ENCODE assay signal across 11 mouse cellular contexts in genomic region chr5:92386643-92387042, GRCm38 (mm10). TPM values are rescaled to one million over a fixed set of nuclear protein-coding genes. Genes with fewer than 3 reads are reported as not detected.
DNase-seq lines count a peak whose midpoint lies in the region; ATAC-seq lines count a peak whose summit lies in the region.
"Had no signal": no experiment of that assay in that cellular context is flagged by ENCODE, and none has a peak within 500 bp of the region (broad histone marks: within the 10 kb centered on the region; RNA-seq: fewer than 3 reads in every experiment).

No protein-coding gene starts in this region.

- H3K36me3 ChIP-seq in heart, embryonic 14.5 days (ENCODE audit: control insufficient read depth, insufficient read depth, low read length), result no peaks in the 10 kb centered on the region
- no peaks in the 10 kb centered on the region for H3K36me3 ChIP-seq in liver, embryonic 12.5 days
- H3K36me3 ChIP-seq in hindbrain, embryonic 12.5 days, result no peaks in the 10 kb centered on the region
- H3K36me3 ChIP-seq: midbrain, embryonic 12.5 days had no signal

- ATAC-seq in heart, embryonic 14.5 days (ENCODE audit: insufficient number of reproducible peaks, insufficient read depth, low FRiP score, low read depth), result peak; percentile 66
- 0 out of 2 replicates have a peak, but pooled peaks have one; percentile 20 for ATAC-seq in liver, embryonic 12.5 days
- no peak for ATAC-seq in hindbrain, embryonic 12.5 days (ENCODE audit: low FRiP score)
- ATAC-seq: forebrain, embryonic 14.5 days had no signal

- H3K27ac ChIP-seq in heart, embryonic 14.5 days (replicated peaks in 1 of 2; ENCODE audit: control insufficient read depth in 1 of 2, insufficient read depth in 1 of 2, low read depth in 2 of 2, low read length in 2 of 2), result peak overlapping the region; percentile 87 to 88
- H3K27ac ChIP-seq in liver, embryonic 12.5 days, result no peak overlapping the region
- no peak overlapping the region for H3K27ac ChIP-seq in hindbrain, embryonic 12.5 days
- H3K27ac ChIP-seq: midbrain, embryonic 12.5 days had no signal

- peak overlapping the region; percentile 23 to 29 for H3K4me3 ChIP-seq in heart, embryonic 14.5 days (ENCODE audit: control insufficient read depth in 1 of 2, insufficient read depth in 1 of 2, low read depth in 1 of 2, low read length in 2 of 2)
- no peak overlapping the region for H3K4me3 ChIP-seq in liver, embryonic 12.5 days
- no peak overlapping the region for H3K4me3 ChIP-seq in hindbrain, embryonic 12.5 days
- H3K4me3 ChIP-seq: midbrain, embryonic 12.5 days had no signal

- H3K27me3 ChIP-seq in heart, embryonic 14.5 days (ENCODE audit: control insufficient read depth, insufficient read depth, low read length), result peaks cover 3% of the 10 kb centered on the region; the same call in 1 of the 2 replicates
- H3K27me3 ChIP-seq in liver, embryonic 12.5 days (replicated peaks), result peaks cover 41% of the 10 kb centered on the region
- peaks cover 12% of the 10 kb centered on the region for H3K27me3 ChIP-seq in hindbrain, embryonic 12.5 days

- peak; percentile 70 for DNase-seq in gastrocnemius, adult 18-20 months (ENCODE audit: low spot score)
- DNase-seq in gastrocnemius, postnatal 10 days, result no peak
- peak; percentile 33 for DNase-seq in ES-CJ7 (ENCODE audit: low read depth, low spot score)
- no peak for DNase-seq in spleen, adult 18-20 months
- DNase-seq in layer of hippocampus, postnatal 36 days, result no peak

- no peaks in the 10 kb centered on the region for H3K9me3 ChIP-seq in heart, embryonic 14.5 days (ENCODE audit: control insufficient read depth, low read length)
- no peaks in the 10 kb centered on the region for H3K9me3 ChIP-seq in liver, embryonic 12.5 days (replicated peaks)
- no peaks in the 10 kb centered on the region for H3K9me3 ChIP-seq in hindbrain, embryonic 12.5 days (replicated peaks)
- H3K9me3 ChIP-seq: midbrain, embryonic 12.5 days had no signal

- peak overlapping the region; percentile 60 for H3K4me2 ChIP-seq in heart, embryonic 14.5 days (ENCODE audit: low read length)
- H3K4me2 ChIP-seq in liver, embryonic 12.5 days, result no peak overlapping the region
- no peak overlapping the region for H3K4me2 ChIP-seq in hindbrain, embryonic 12.5 days (replicated peaks)
- H3K4me2 ChIP-seq: midbrain, embryonic 12.5 days had no signal

- peak overlapping the region; percentile 60; the same call in 1 of the 2 replicates for H3K9ac ChIP-seq in heart, embryonic 14.5 days (ENCODE audit: low read length)
- H3K9ac ChIP-seq in liver, embryonic 12.5 days, result no peak overlapping the region
- no peak overlapping the region for H3K9ac ChIP-seq in hindbrain, embryonic 12.5 days
- H3K9ac ChIP-seq: midbrain, embryonic 12.5 days had no signal

- H3K4me1 ChIP-seq in heart, embryonic 14.5 days (ENCODE audit: control insufficient read depth in 2 of 2, insufficient read depth in 2 of 2, low read length in 2 of 2), result peaks cover 22 to 34% of the 10 kb centered on the region in 2 experiments
- peaks cover 20% of the 10 kb centered on the region for H3K4me1 ChIP-seq in liver, embryonic 12.5 days
- 0 out of 2 replicates have a peak, but pooled peaks cover 3% of the 10 kb centered on the region for H3K4me1 ChIP-seq in hindbrain, embryonic 12.5 days
- H3K4me1 ChIP-seq: midbrain, embryonic 12.5 days had no signal

- 10% methylated on average over 6 of the region's 6 CpGs for WGBS in heart, embryonic 14.5 days
- 27% methylated on average over 6 of the region's 6 CpGs for WGBS in liver, embryonic 12.5 days (ENCODE audit: insufficient replicate concordance)
- 52% methylated on average over 6 of the region's 6 CpGs for WGBS in hindbrain, embryonic 12.5 days

RNA-seq across cellular contexts. Expression of gene Cxcl10, which starts 38.0 kb away (rescaled TPM):
- under 1 TPM in 1 of 2 experiments, not detected in 1; 0.47 TPM for total RNA-seq in gastrocnemius, adult 18-20 months (2021)
- total RNA-seq in gastrocnemius, postnatal 10 days (2021), result under 1 TPM in 1 of 2 experiments, not detected in 1; 0.43 TPM
- polyA plus RNA-seq in heart, embryonic 14.5 days (2014; fragmentation: Nextera tagmentation; extraction: Ambion mirVana), result 0.74 and 1.2 TPM in 2 replicates
- 6.6 and 6.7 TPM in 2 replicates for polyA plus RNA-seq in liver, embryonic 12.5 days (2016; fragmentation: Nextera tagmentation; extraction: Ambion mirVana)
- total RNA-seq in layer of hippocampus, postnatal 36 days (2021), result not detected
- 0.26 and 0.50 TPM in 2 replicates for polyA plus RNA-seq in hindbrain, embryonic 12.5 days (2016; fragmentation: Nextera tagmentation; extraction: Ambion mirVana)
- polyA plus RNA-seq: midbrain, embryonic 12.5 days had no signal

RNA-seq across cellular contexts. Expression of gene Nup54, which starts 48.4 kb away (rescaled TPM):
- 10 to 100 TPM; 11.5 to 12.0 TPM for total RNA-seq in gastrocnemius, adult 18-20 months (2021)
- 10 to 100 TPM; 12.0 to 16.2 TPM for total RNA-seq in gastrocnemius, postnatal 10 days (2021)
- polyA plus RNA-seq in heart, embryonic 14.5 days (2014; fragmentation: Nextera tagmentation; extraction: Ambion mirVana), result 35.4 and 35.9 TPM in 2 replicates
- polyA plus RNA-seq in liver, embryonic 12.5 days (2016; fragmentation: Nextera tagmentation; extraction: Ambion mirVana), result 49.0 and 49.2 TPM in 2 replicates
- 10 to 100 TPM; 31.3 to 34.4 TPM for total RNA-seq in layer of hippocampus, postnatal 36 days (2021)
- 46.2 and 59.8 TPM in 2 replicates for polyA plus RNA-seq in hindbrain, embryonic 12.5 days (2016; fragmentation: Nextera tagmentation; extraction: Ambion mirVana)

RNA-seq across cellular contexts. Expression of gene Art3, which starts 55.0 kb away (rescaled TPM):
- 100 to 1,000 TPM; 378 to 469 TPM for total RNA-seq in gastrocnemius, adult 18-20 months (2021)
- total RNA-seq in gastrocnemius, postnatal 10 days (2021), result 100 to 1,000 TPM; 327 to 371 TPM
- polyA plus RNA-seq in heart, embryonic 14.5 days (2014; fragmentation: Nextera tagmentation; extraction: Ambion mirVana), result 59.2 and 60.2 TPM in 2 replicates
- 0.78 and 1.0 TPM in 2 replicates for polyA plus RNA-seq in liver, embryonic 12.5 days (2016; fragmentation: Nextera tagmentation; extraction: Ambion mirVana)
- 1 to 10 TPM; 2.2 to 3.1 TPM for total RNA-seq in layer of hippocampus, postnatal 36 days (2021)
- 4.5 and 5.0 TPM in 2 replicates for polyA plus RNA-seq in hindbrain, embryonic 12.5 days (2016; fragmentation: Nextera tagmentation; extraction: Ambion mirVana)

RNA-seq across cellular contexts. Expression of gene Cxcl9, which starts 58.8 kb away (rescaled TPM):
- under 1 TPM; 0.30 to 0.36 TPM for total RNA-seq in gastrocnemius, adult 18-20 months (2021)
- 1 to 10 TPM; 3.7 to 5.3 TPM for total RNA-seq in gastrocnemius, postnatal 10 days (2021)
- not detected in 2 replicates for polyA plus RNA-seq in heart, embryonic 14.5 days (2014; fragmentation: Nextera tagmentation; extraction: Ambion mirVana)
- polyA plus RNA-seq in liver, embryonic 12.5 days (2016; fragmentation: Nextera tagmentation; extraction: Ambion mirVana), result not detected in 2 replicates
- total RNA-seq in layer of hippocampus, postnatal 36 days (2021), result not detected
- polyA plus RNA-seq in hindbrain, embryonic 12.5 days (2016; fragmentation: Nextera tagmentation; extraction: Ambion mirVana), result not detected in 2 replicates
- polyA plus RNA-seq: C2C12; forebrain, embryonic 14.5 days; midbrain, embryonic 12.5 days had no signal

Comparison
In these comparisons a context has a peak if more than half of its experiments do, and no peak if none do; other contexts are left out.
1. DNase-seq: peak in gastrocnemius, adult 18-20 months (single experiment) and ES-CJ7 (single experiment); none in gastrocnemius, postnatal 10 days (single experiment), spleen, adult 18-20 months (0 of 2) and layer of hippocampus, postnatal 36 days (0 of 2).
2. H3K27ac ChIP-seq: peak in heart, embryonic 14.5 days (2 of 2); none in liver, embryonic 12.5 days (single experiment) and hindbrain, embryonic 12.5 days (single experiment).
3. H3K4me3 ChIP-seq: peak in heart, embryonic 14.5 days (2 of 2); none in liver, embryonic 12.5 days (single experiment) and hindbrain, embryonic 12.5 days (single experiment).
4. RNA of gene Art3, which starts 55.0 kb away (total RNA-seq): 378 to 469 TPM in gastrocnemius, adult 18-20 months and 327 to 371 TPM in gastrocnemius, postnatal 10 days; 2.2 to 3.1 TPM in layer of hippocampus, postnatal 36 days; every median in the first group is over 10 times any median in the second.